ENCODE assay signal across 8 mouse cellular contexts in genomic region chr4:137862516-137863240, GRCm38 (mm10). TPM values are rescaled to one million over a fixed set of nuclear protein-coding genes. Genes with fewer than 3 reads are reported as not detected.
DNase-seq lines count a peak whose midpoint lies in the region; ATAC-seq and TF ChIP-seq lines count a peak whose summit lies in the region.

No protein-coding gene starts in this region.

- ATAC-seq in heart, postnatal 0 days (ENCODE audit: insufficient read depth, low read depth), result no peak
- no peak; the same call in 1 of the 2 replicates for ATAC-seq in embryonic facial prominence, embryonic 15.5 days (ENCODE audit: insufficient number of reproducible peaks, low FRiP score, low TSS enrichment, low read depth)
- peak; percentile 5; the same call in 1 of the 2 replicates for ATAC-seq in limb, embryonic 14.5 days (ENCODE audit: low FRiP score, low read depth)

- no peaks in the 10 kb centered on the region for H3K9me3 ChIP-seq in heart, postnatal 0 days (replicated peaks; ENCODE audit: control insufficient read depth, low read length)
- H3K9me3 ChIP-seq in embryonic facial prominence, embryonic 15.5 days (replicated peaks), result no peaks in the 10 kb centered on the region
- no peaks in the 10 kb centered on the region for H3K9me3 ChIP-seq in limb, embryonic 14.5 days (ENCODE audit: control insufficient read depth, low read length)

- H3K36me3 ChIP-seq in heart, postnatal 0 days (replicated peaks; ENCODE audit: control insufficient read depth, insufficient read depth, low read length), result no peaks in the 10 kb centered on the region
- no peaks in the 10 kb centered on the region for H3K36me3 ChIP-seq in embryonic facial prominence, embryonic 15.5 days
- H3K36me3 ChIP-seq in limb, embryonic 14.5 days (ENCODE audit: control insufficient read depth, insufficient read depth, low read length), result no peaks in the 10 kb centered on the region

- WGBS in heart, postnatal 0 days, result 15% methylated on average over 21 of the region's 21 CpGs
- WGBS in embryonic facial prominence, embryonic 15.5 days, result 6% methylated on average over 21 of the region's 21 CpGs
- WGBS in limb, embryonic 14.5 days, result 12% methylated on average over 21 of the region's 21 CpGs

- H3K9ac ChIP-seq in heart, postnatal 0 days (replicated peaks; ENCODE audit: low read depth, low read length), result peak overlapping the region; percentile 81
- peak overlapping the region; percentile 73 for H3K9ac ChIP-seq in embryonic facial prominence, embryonic 15.5 days
- H3K9ac ChIP-seq in limb, embryonic 14.5 days (ENCODE audit: low read depth, low read length, severe bottlenecking), result peak overlapping the region; percentile 84

- TF ChIP-seq EP300 in heart, postnatal 0 days (IDR thresholded peaks at IDR 0.05; ENCODE audit: low read depth), result no peak

- H3K4me1 ChIP-seq in heart, postnatal 0 days (ENCODE audit: control insufficient read depth, insufficient read depth), result peaks cover 17% of the 10 kb centered on the region
- peaks cover 58% of the 10 kb centered on the region for H3K4me1 ChIP-seq in embryonic facial prominence, embryonic 15.5 days
- peaks cover 35% of the 10 kb centered on the region for H3K4me1 ChIP-seq in limb, embryonic 14.5 days (ENCODE audit: control insufficient read depth, insufficient read depth, low read length)

- TF ChIP-seq POLR2A in limb, embryonic 14.5 days (IDR thresholded peaks at IDR 0.05; ENCODE audit: borderline replicate concordance, extremely low read depth, insufficient read depth, insufficient read length), result no peak

- no peak for DNase-seq in heart, postnatal 0 days (ENCODE audit: low spot score)
- DNase-seq in heart, adult 11 months, result no peak
- DNase-seq in adrenal gland, postnatal 14 days, result peak; percentile 64
- no peak for DNase-seq in limb, embryonic 14.5 days (ENCODE audit: low spot score)
- DNase-seq in Muller cell, postnatal 12 days (ENCODE audit: inconsistent ontology term), result no peak
- no peak for DNase-seq in urinary bladder, adult 2 months (ENCODE audit: low spot score)
- no peak for DNase-seq in urinary bladder, postnatal 36 days (ENCODE audit: low spot score in 2 of 2)

- H3K4me3 ChIP-seq in heart, postnatal 0 days (ENCODE audit: low read depth, low read length), result peak overlapping the region; percentile 67
- peak overlapping the region; percentile 83 for H3K4me3 ChIP-seq in embryonic facial prominence, embryonic 15.5 days (replicated peaks)
- peak overlapping the region; percentile 87 for H3K4me3 ChIP-seq in limb, embryonic 14.5 days (replicated peaks; ENCODE audit: low read length)

- H3K27ac ChIP-seq in heart, postnatal 0 days (ENCODE audit: low read depth), result peak overlapping the region; percentile 47; the same call in 1 of the 2 replicates
- peak overlapping the region; percentile 67; the same call in 1 of the 2 replicates for H3K27ac ChIP-seq in embryonic facial prominence, embryonic 15.5 days (replicated peaks)
- 0 out of 2 replicates have a peak overlapping the region, but pooled peaks have one; percentile 10 for H3K27ac ChIP-seq in limb, embryonic 14.5 days (replicated peaks; ENCODE audit: low read depth, low read length)

- H3K4me2 ChIP-seq in heart, postnatal 0 days (ENCODE audit: low read depth, low read length), result peak overlapping the region; percentile 77
- peak overlapping the region; percentile 92 for H3K4me2 ChIP-seq in embryonic facial prominence, embryonic 15.5 days (replicated peaks)
- H3K4me2 ChIP-seq in limb, embryonic 14.5 days (replicated peaks; ENCODE audit: low read depth, low read length, severe bottlenecking), result peak overlapping the region; percentile 87

- peaks cover 15% of the 10 kb centered on the region; the same call in 1 of the 2 replicates for H3K27me3 ChIP-seq in heart, postnatal 0 days (ENCODE audit: control insufficient read depth, insufficient read depth, low read length)
- no peaks in the 10 kb centered on the region for H3K27me3 ChIP-seq in embryonic facial prominence, embryonic 15.5 days
- H3K27me3 ChIP-seq in limb, embryonic 14.5 days (ENCODE audit: control insufficient read depth, insufficient read depth, low read length), result no peaks in the 10 kb centered on the region

- no peak for TF ChIP-seq CTCF in heart, postnatal 0 days (IDR thresholded peaks at IDR 0.05; ENCODE audit: low read depth)

RNA-seq across cellular contexts. Expression of gene Ece1, which starts 0.6 kb away (rescaled TPM):
- total RNA-seq in heart, postnatal 0 days (2014; rRNA removed; ENCODE audit: low replicate concordance), result 140 and 238 TPM in 2 replicates
- 35.4 and 35.7 TPM in 2 replicates for polyA plus RNA-seq in heart, postnatal 0 days (2015; fragmentation: Nextera tagmentation; extraction: Ambion mirVana)
- total RNA-seq in adrenal gland, postnatal 14 days (2021), result 202 and 263 TPM in 2 replicates
- 65.5 and 74.6 TPM in 2 replicates for polyA plus RNA-seq in embryonic facial prominence, embryonic 15.5 days (2015; fragmentation: Nextera tagmentation; extraction: Ambion mirVana)
- 28.9 and 42.4 TPM in 2 replicates for polyA plus RNA-seq in limb, embryonic 14.5 days (2012; rRNA removed)
- polyA plus RNA-seq in limb, embryonic 14.5 days (2014; fragmentation: Nextera tagmentation; extraction: Ambion mirVana), result 44.3 and 45.7 TPM in 2 replicates
- polyA plus RNA-seq in urinary bladder, adult 2 months (2012; rRNA removed), result 30.0 and 73.4 TPM in 2 replicates

Comparison
In these comparisons a context has a peak if more than half of its experiments do, and no peak if none do; other contexts are left out.
1. H3K27ac ChIP-seq: peak in every context shown above with its lines; median percentile 67 in embryonic facial prominence, embryonic 15.5 days; 47 in heart, postnatal 0 days; 10 in limb, embryonic 14.5 days.